Comparison of ENCODE assay signal across 11 mouse cellular contexts in genomic region chr10:84435930-84436329, GRCm38 (mm10). TPM values are rescaled to one million over a fixed set of nuclear protein-coding genes. Genes with fewer than 3 reads are reported as not detected.
DNase-seq lines count a peak whose midpoint lies in the region; ATAC-seq lines count a peak whose summit lies in the region.
"Had no signal": no experiment of that assay in that cellular context is flagged by ENCODE, and none has a peak within 500 bp of the region (broad histone marks: within the 10 kb centered on the region; RNA-seq: fewer than 3 reads in every experiment).

No protein-coding gene starts in this region.

- WGBS in heart, embryonic 11.5 days (ENCODE audit: insufficient replicate concordance) = 59% methylated on average over 11 of the region's 11 CpGs
- 73% methylated on average over 11 of the region's 11 CpGs for WGBS in midbrain, embryonic 10.5 days
- WGBS in midbrain, embryonic 16.5 days = 46% methylated on average over 11 of the region's 11 CpGs
- 51% methylated on average over 11 of the region's 11 CpGs for WGBS in hindbrain, embryonic 15.5 days

- ATAC-seq in heart, embryonic 11.5 days (replicated peaks; ENCODE audit: insufficient number of reproducible peaks, low FRiP score, low TSS enrichment) = no peak
- no peak for ATAC-seq in midbrain, embryonic 16.5 days
- no peak for ATAC-seq in hindbrain, embryonic 15.5 days (ENCODE audit: low FRiP score, low read depth)
- no peak for ATAC-seq in monocyte, adult 5-6 weeks (replicated peaks; ENCODE audit: insufficient number of reproducible peaks, low FRiP score, low TSS enrichment, poor library complexity, severe bottlenecking)

- H3K27me3 ChIP-seq in heart, embryonic 11.5 days (ENCODE audit: control insufficient read depth, insufficient read depth, low read length) = no peaks in the 10 kb centered on the region
- H3K27me3 ChIP-seq in midbrain, embryonic 10.5 days (ENCODE audit: low read depth, poor library complexity, severe bottlenecking) = no peaks in the 10 kb centered on the region
- no peaks in the 10 kb centered on the region for H3K27me3 ChIP-seq in midbrain, embryonic 16.5 days (ENCODE audit: control insufficient read depth, insufficient read depth, low read depth, low read length)
- no peaks in the 10 kb centered on the region for H3K27me3 ChIP-seq in hindbrain, embryonic 15.5 days

- H3K36me3 ChIP-seq in heart, embryonic 11.5 days (ENCODE audit: control insufficient read depth, insufficient read depth, low read length) = 0 out of 2 replicates have a peak, but pooled peaks cover 5% of the 10 kb centered on the region
- H3K36me3 ChIP-seq in midbrain, embryonic 10.5 days = peaks cover 49% of the 10 kb centered on the region
- peaks cover 4% of the 10 kb centered on the region for H3K36me3 ChIP-seq in midbrain, embryonic 16.5 days (ENCODE audit: control insufficient read depth, insufficient read depth, low read length)
- no peaks in the 10 kb centered on the region for H3K36me3 ChIP-seq in hindbrain, embryonic 15.5 days

- no peaks in the 10 kb centered on the region for H3K9me3 ChIP-seq in heart, embryonic 11.5 days (replicated peaks; ENCODE audit: control insufficient read depth, low read length)
- H3K9me3 ChIP-seq in midbrain, embryonic 10.5 days (replicated peaks) = no peaks in the 10 kb centered on the region
- no peaks in the 10 kb centered on the region for H3K9me3 ChIP-seq in midbrain, embryonic 16.5 days (replicated peaks; ENCODE audit: control insufficient read depth, low read length, poor library complexity, severe bottlenecking)
- H3K9me3 ChIP-seq in hindbrain, embryonic 15.5 days = no peaks in the 10 kb centered on the region

- H3K4me2 ChIP-seq in heart, embryonic 11.5 days = no peak overlapping the region
- no peak overlapping the region for H3K4me2 ChIP-seq in midbrain, embryonic 16.5 days (ENCODE audit: low read length)
- H3K4me2 ChIP-seq in hindbrain, embryonic 15.5 days = peak overlapping the region; percentile 95

- H3K9ac ChIP-seq in heart, embryonic 11.5 days (ENCODE audit: low read depth, low read length) = peak overlapping the region; percentile 28; the same call in 1 of the 2 replicates
- no peak overlapping the region for H3K9ac ChIP-seq in midbrain, embryonic 16.5 days (ENCODE audit: low read depth, low read length)
- peak overlapping the region; percentile 2; the same call in 1 of the 2 replicates for H3K9ac ChIP-seq in hindbrain, embryonic 15.5 days

- H3K4me1 ChIP-seq in heart, embryonic 11.5 days (ENCODE audit: control insufficient read depth, insufficient read depth, low read length) = peaks cover 26% of the 10 kb centered on the region
- H3K4me1 ChIP-seq in midbrain, embryonic 10.5 days = peaks cover 60% of the 10 kb centered on the region
- peaks cover 28% of the 10 kb centered on the region for H3K4me1 ChIP-seq in midbrain, embryonic 16.5 days (ENCODE audit: control insufficient read depth, insufficient read depth, low read length)
- H3K4me1 ChIP-seq in hindbrain, embryonic 15.5 days (replicated peaks) = peaks cover 47% of the 10 kb centered on the region

- H3K4me3 ChIP-seq in heart, embryonic 11.5 days (ENCODE audit: low read depth, low read length) = no peak overlapping the region
- H3K4me3 ChIP-seq in midbrain, embryonic 10.5 days = no peak overlapping the region
- H3K4me3 ChIP-seq in midbrain, embryonic 16.5 days (ENCODE audit: low read depth, low read length) = no peak overlapping the region
- no peak overlapping the region for H3K4me3 ChIP-seq in hindbrain, embryonic 15.5 days
- H3K4me3 ChIP-seq: myocyte had no signal

- DNase-seq in heart, adult 9 months (ENCODE audit: low spot score in 2 of 2) = no peak
- DNase-seq in midbrain, embryonic 10.5 days (ENCODE audit: low spot score) = no peak
- DNase-seq in urinary bladder, adult 2 months (ENCODE audit: low spot score) = no peak
- no peak for DNase-seq in left cerebral cortex, adult 11 months (ENCODE audit: low spot score)
- DNase-seq: liver; thymus, adult 2 months had no signal

- no peak overlapping the region for H3K27ac ChIP-seq in heart, embryonic 11.5 days (ENCODE audit: low read depth, low read length)
- 0 out of 2 replicates have a peak overlapping the region, but pooled peaks have one; percentile 9 for H3K27ac ChIP-seq in midbrain, embryonic 10.5 days (replicated peaks)
- H3K27ac ChIP-seq in midbrain, embryonic 16.5 days (ENCODE audit: low read length) = no peak overlapping the region
- H3K27ac ChIP-seq in hindbrain, embryonic 15.5 days (replicated peaks) = no peak overlapping the region

RNA-seq across cellular contexts. Expression of gene Nuak1, which starts 4.5 kb away (rescaled TPM):
- 2.4 and 3.0 TPM in 2 replicates for polyA plus RNA-seq in heart, embryonic 11.5 days (2014; fragmentation: Nextera tagmentation; extraction: Ambion mirVana)
- 3.0 and 4.0 TPM in 2 replicates for polyA plus RNA-seq in midbrain, embryonic 10.5 days (2016; fragmentation: Nextera tagmentation; extraction: Ambion mirVana)
- 5.5 and 5.6 TPM in 2 replicates for polyA plus RNA-seq in midbrain, embryonic 16.5 days (2015; fragmentation: Nextera tagmentation; extraction: Ambion mirVana)
- 4.5 and 5.2 TPM in 2 replicates for polyA plus RNA-seq in hindbrain, embryonic 15.5 days (2015; fragmentation: Nextera tagmentation; extraction: Ambion mirVana)
- 0.29 to 0.48 TPM in 2 of 3 replicates, not detected in the other for total RNA-seq in monocyte, adult 5-6 weeks (2017)
- polyA plus RNA-seq in urinary bladder, adult 2 months (2012; rRNA removed) = 7.6 and 9.1 TPM in 2 replicates
